Mouse (Mus musculus) midbrain, embryonic 10.5 days (tissue): ENCODE measurements around the gene Ankrd34a. TPM values are rescaled to one million over a fixed set of nuclear protein-coding genes. Genes with fewer than 3 reads are reported as not detected.

Source experiments
- DNase-seq: peaks from one replicate; pipeline ENCODE4 v3.0.0-alpha.2; 2017; ENCODE audit warnings: low spot score
- H3K27ac ChIP-seq: fragments of 300-500 bp; sonication (generic); replicated peaks from 2 replicates; pipeline ENCODE4 v1.5.1; 2016; ENCODE audit warnings: mild to moderate bottlenecking
- H3K27me3 ChIP-seq: fragments of 300-500 bp; sonication (generic); 2 replicates; pipeline ENCODE4 v1.6.1; 2016; ENCODE audit warnings: low read depth, mild to moderate bottlenecking; ENCODE audit not compliant: poor library complexity, severe bottlenecking
- H3K36me3 ChIP-seq: fragments of 300-500 bp; sonication (generic); 2 replicates; pipeline ENCODE4 v1.6.1; 2016; ENCODE audit warnings: mild to moderate bottlenecking, moderate library complexity
- H3K4me1 ChIP-seq: fragments of 300-500 bp; sonication (generic); 2 replicates; pipeline ENCODE4 v1.6.1; 2016
- H3K4me3 ChIP-seq: fragments of 300-500 bp; sonication (generic); 2 replicates; pipeline ENCODE4 v1.5.1; 2016; ENCODE audit warnings: mild to moderate bottlenecking, moderate library complexity
- H3K9me3 ChIP-seq: fragments of 300-500 bp; sonication (generic); replicated peaks from 2 replicates; pipeline ENCODE4 v1.6.1; 2016; ENCODE audit warnings: mild to moderate bottlenecking
- WGBS: fragments of 180-500 bp; shearing (Covaris S2); methylation state at CpG from one replicate; pipeline ENCODE4 v1.1.7; 2016; 5-methylcytosine and 5-hydroxymethylcytosine counted together
- polyA plus RNA-seq: library from polyadenylated mRNA; unstranded; fragments of >200 nt; fragmentation: Nextera tagmentation; extraction: Ambion mirVana; gene quantifications from 2 replicates; pipeline ENCODE4 v1.2.1, GENCODE M21; 2016

Ankrd34a gene
- polyA plus RNA-seq, 1 experiment from 2014 or later, result 1.0 TPM

- Histone ChIP-seq H3K36me3 (no peaks in the 10 kb centered on the region), H3K27me3 (no peaks in the 10 kb centered on the region), H3K4me3 (no peak overlapping the region), H3K27ac (no peak overlapping the region), H3K9me3 (no peaks in the 10 kb centered on the region), H3K4me1 (peaks cover 11% of the 10 kb centered on the region; the same call in 1 of the 2 replicates)
- DNase-seq, result no peak
- 89% methylated on average over 8 of the region's 8 CpGs for WGBS
Measured at GRCm38 (mm10) chr3:96566661-96567450, 29.6 kb upstream of the Ankrd34a start.

- Histone ChIP-seq H3K4me3 (no peak overlapping the region), H3K27ac (no peak overlapping the region; the same call in 1 of the 2 replicates), H3K4me1 (peaks cover 11% of the 10 kb centered on the region; the same call in 1 of the 2 replicates), H3K36me3 (no peaks in the 10 kb centered on the region), H3K27me3 (no peaks in the 10 kb centered on the region), H3K9me3 (no peaks in the 10 kb centered on the region)
- no peak for DNase-seq
- 72% methylated on average over 8 of the region's 8 CpGs for WGBS
Measured at GRCm38 (mm10) chr3:96568605-96569004, 27.8 kb upstream of the Ankrd34a start.

GRCm38 (mm10) chr3:96569506-96569905 lies 26.9 kb upstream of the Ankrd34a start:
- no peaks in the 10 kb centered on the region for H3K27me3 ChIP-seq
- 90% methylated on average over 13 of the region's 13 CpGs for WGBS
- peak overlapping the region; percentile 5; the same call in 1 of the 2 replicates for H3K27ac ChIP-seq
- H3K36me3 ChIP-seq, result no peaks in the 10 kb centered on the region
- H3K9me3 ChIP-seq, result no peaks in the 10 kb centered on the region
- no peak overlapping the region for H3K4me3 ChIP-seq
- peaks cover 11% of the 10 kb centered on the region; the same call in 1 of the 2 replicates for H3K4me1 ChIP-seq
- DNase-seq, result no peak

- H3K36me3 ChIP-seq, result no peaks in the 10 kb centered on the region
- H3K27ac ChIP-seq, result no peak overlapping the region
- no peaks in the 10 kb centered on the region for H3K9me3 ChIP-seq
- no peak for DNase-seq
- WGBS, result 91% methylated on average over 11 of the region's 11 CpGs
- H3K27me3 ChIP-seq, result no peaks in the 10 kb centered on the region
- no peak overlapping the region for H3K4me3 ChIP-seq
- H3K4me1 ChIP-seq, result peaks cover 11% of the 10 kb centered on the region; the same call in 1 of the 2 replicates
Measured at GRCm38 (mm10) chr3:96569966-96570605, 26.4 kb upstream of the Ankrd34a start.

GRCm38 (mm10) chr3:96570643-96571042 lies 25.8 kb upstream of the Ankrd34a start:
- no peaks in the 10 kb centered on the region for H3K27me3 ChIP-seq
- H3K27ac ChIP-seq, result no peak overlapping the region; the same call in 1 of the 2 replicates
- no peak overlapping the region for H3K4me3 ChIP-seq
- H3K9me3 ChIP-seq, result no peaks in the 10 kb centered on the region
- no peaks in the 10 kb centered on the region for H3K36me3 ChIP-seq
- no peak for DNase-seq
- H3K4me1 ChIP-seq, result peaks cover 14% of the 10 kb centered on the region
- 76% methylated on average over 7 of the region's 7 CpGs for WGBS

- H3K4me3 ChIP-seq, result no peak overlapping the region
- DNase-seq, result no peak
- H3K27ac ChIP-seq, result no peak overlapping the region
- peaks cover 21% of the 10 kb centered on the region for H3K4me1 ChIP-seq
- no peaks in the 10 kb centered on the region for H3K27me3 ChIP-seq
- WGBS, result 77% methylated on average over 2 of the region's 2 CpGs
- H3K36me3 ChIP-seq, result no peaks in the 10 kb centered on the region
- H3K9me3 ChIP-seq, result no peaks in the 10 kb centered on the region
Measured at GRCm38 (mm10) chr3:96571336-96571735, 25.1 kb upstream of the Ankrd34a start.

GRCm38 (mm10) chr3:96571896-96572698 lies 24.3 kb upstream of the Ankrd34a start:
- Histone ChIP-seq H3K27ac (no peak overlapping the region), H3K4me3 (no peak overlapping the region), H3K27me3 (no peaks in the 10 kb centered on the region), H3K4me1 (peaks cover 29% of the 10 kb centered on the region), H3K9me3 (no peaks in the 10 kb centered on the region), H3K36me3 (no peaks in the 10 kb centered on the region)
- DNase-seq, result no peak
- WGBS, result 86% methylated on average over 16 of the region's 16 CpGs

GRCm38 (mm10) chr3:96573611-96574511 lies 22.6 kb upstream of the Ankrd34a start:
- peaks cover 32% of the 10 kb centered on the region for H3K4me1 ChIP-seq
- 81% methylated on average over 19 of the region's 19 CpGs for WGBS
- H3K9me3 ChIP-seq, result no peaks in the 10 kb centered on the region
- H3K27ac ChIP-seq, result no peak overlapping the region
- DNase-seq, result no peak
- no peak overlapping the region for H3K4me3 ChIP-seq
- H3K36me3 ChIP-seq, result no peaks in the 10 kb centered on the region
- H3K27me3 ChIP-seq, result no peaks in the 10 kb centered on the region

GRCm38 (mm10) chr3:96575272-96575984 lies 21.0 kb upstream of the Ankrd34a start:
- peak overlapping the region; percentile 10; the same call in 1 of the 2 replicates for H3K27ac ChIP-seq

GRCm38 (mm10) chr3:96576005-96576658 lies 20.3 kb upstream of the Ankrd34a start:
- H3K4me1 ChIP-seq, result peaks cover 47% of the 10 kb centered on the region
- WGBS, result 80% methylated on average over 14 of the region's 14 CpGs
- H3K27ac ChIP-seq, result peak overlapping the region; percentile 82
- H3K27me3 ChIP-seq, result peaks cover 5% of the 10 kb centered on the region
- H3K4me3 ChIP-seq, result peak overlapping the region; percentile 32
- no peaks in the 10 kb centered on the region for H3K9me3 ChIP-seq
- DNase-seq, result no peak
- no peaks in the 10 kb centered on the region for H3K36me3 ChIP-seq

More at GRCm38 (mm10) chr3:96575272-96575984, 21.0 kb upstream of the Ankrd34a start:
- Histone ChIP-seq H3K4me1 (peaks cover 40% of the 10 kb centered on the region), H3K27me3 (no peaks in the 10 kb centered on the region), H3K9me3 (no peaks in the 10 kb centered on the region), H3K36me3 (no peaks in the 10 kb centered on the region), H3K4me3 (no peak overlapping the region)
- DNase-seq, result no peak
- 86% methylated on average over 8 of the region's 8 CpGs for WGBS
